19 mouse cellular contexts compared by ENCODE assay signal in the genomic region with DNA sequence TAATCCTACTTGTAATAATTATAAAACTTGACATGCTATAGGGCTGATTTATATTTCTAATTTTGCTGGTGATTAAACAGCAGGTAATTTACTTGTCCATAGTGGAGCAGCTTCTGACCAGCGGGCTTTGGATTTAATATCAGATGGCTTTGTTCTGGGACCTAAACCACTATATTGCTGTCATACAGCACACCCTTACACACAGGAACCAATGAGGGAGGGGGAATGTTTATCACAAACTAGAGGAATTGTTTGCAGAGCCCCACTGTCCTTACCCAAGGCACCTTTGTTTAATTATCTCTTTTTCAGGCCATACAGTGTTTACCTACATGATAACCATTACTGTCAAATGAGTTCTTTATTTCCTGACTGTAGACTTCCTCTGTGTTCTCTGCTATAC.
"Had no signal": no experiment of that assay in that cellular context is flagged by ENCODE, and none has a peak within 500 bp of the region (broad histone marks: within the 10 kb centered on the region; RNA-seq: fewer than 3 reads in every experiment).

No protein-coding gene starts in this region.

- H3K9me3 ChIP-seq: liver, embryonic 12.5 days; midbrain, embryonic 10.5 days; neural tube, embryonic 12.5 days had no signal

- DNase-seq: lung, adult 18-20 months; lung, embryonic 14.5 days; lung, postnatal 10 days; lung, postnatal 4 days; midbrain, embryonic 14.5 days; retina, postnatal 1 day; right cerebral cortex, adult 18-20 months; right cerebral cortex, postnatal 25 days; right cerebral cortex, postnatal 4 days; spleen, adult 18-20 months; thymus, adult 18-20 months; thymus, postnatal 14 days; thymus, postnatal 36 days had no signal

- H3K4me1 ChIP-seq: liver, embryonic 12.5 days; neural tube, embryonic 12.5 days had no signal

- H3K27me3 ChIP-seq: liver, embryonic 12.5 days; neural tube, embryonic 12.5 days had no signal

- H3K4me2 ChIP-seq: liver, embryonic 12.5 days; lung, embryonic 14.5 days; neural tube, embryonic 12.5 days had no signal

- H3K27ac ChIP-seq: liver, embryonic 12.5 days; liver, embryonic 14.5 days; midbrain, embryonic 10.5 days; neural tube, embryonic 12.5 days had no signal

- H3K9ac ChIP-seq: liver, embryonic 12.5 days; liver, embryonic 14.5 days; lung, embryonic 14.5 days; neural tube, embryonic 12.5 days had no signal

- H3K36me3 ChIP-seq: liver, embryonic 12.5 days; midbrain, embryonic 10.5 days; neural tube, embryonic 12.5 days had no signal

- H3K4me3 ChIP-seq: liver, embryonic 12.5 days; midbrain, embryonic 10.5 days; myocyte; neural tube, embryonic 12.5 days had no signal

- ATAC-seq: liver, embryonic 12.5 days; midbrain, embryonic 16.5 days had no signal
